Mouse (Mus musculus): ENCODE measurements around the gene Dis3. TPM values are rescaled to one million over a fixed set of nuclear protein-coding genes. Genes with fewer than 3 reads are reported as not detected.
"Not testable (repeated sequence)": the region's sequence is repeated elsewhere in the genome, so short reads cannot be mapped to it uniquely, and the experiment has no call there.

Gene Dis3
- total and polyA plus RNA-seq, 2 experiments from 2014 or later = 16.3 to 26.1 TPM

DNA sequence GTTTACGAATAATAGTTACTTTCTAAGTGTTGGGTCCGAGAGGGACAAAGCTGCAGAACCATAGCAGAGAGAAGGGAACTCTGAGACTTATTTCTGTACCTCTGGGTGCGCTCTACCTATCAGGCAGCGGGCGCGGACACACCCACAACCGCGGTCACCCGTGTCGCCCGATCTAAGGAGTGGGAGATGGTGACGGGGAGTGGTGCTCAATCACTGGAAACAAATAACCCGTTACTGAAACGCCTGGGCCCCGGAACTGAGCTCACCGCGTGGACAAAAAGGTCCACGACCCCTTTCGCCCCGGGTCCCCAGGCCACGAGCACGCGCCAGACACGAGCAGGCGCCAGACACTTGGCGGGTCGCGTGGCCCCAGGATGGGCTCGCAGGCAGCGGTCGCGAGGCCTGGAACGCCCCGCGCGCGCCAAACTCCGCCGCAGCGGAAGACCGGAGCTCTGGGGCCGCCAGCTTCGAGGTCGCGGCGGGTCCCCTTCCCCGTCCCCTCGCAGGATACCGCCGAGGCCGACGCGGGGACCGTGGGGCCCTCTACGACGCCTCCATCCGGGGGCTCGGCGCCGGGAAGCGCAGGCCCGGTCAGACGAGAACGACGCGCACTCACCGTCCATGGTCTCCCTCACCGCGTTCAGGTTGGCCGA lies 54.1 kb downstream of the Dis3 start:
- Histone ChIP-seq H3K4me2 (ENCODE audit: low read depth, low read length) (peak overlapping the region; percentile 81), H3K27me3 (ENCODE audit: insufficient read depth, low read length) (no peaks in the 10 kb centered on the region)
- DNase-seq (ENCODE audit: low spot score) = peak; percentile 45

DNA sequence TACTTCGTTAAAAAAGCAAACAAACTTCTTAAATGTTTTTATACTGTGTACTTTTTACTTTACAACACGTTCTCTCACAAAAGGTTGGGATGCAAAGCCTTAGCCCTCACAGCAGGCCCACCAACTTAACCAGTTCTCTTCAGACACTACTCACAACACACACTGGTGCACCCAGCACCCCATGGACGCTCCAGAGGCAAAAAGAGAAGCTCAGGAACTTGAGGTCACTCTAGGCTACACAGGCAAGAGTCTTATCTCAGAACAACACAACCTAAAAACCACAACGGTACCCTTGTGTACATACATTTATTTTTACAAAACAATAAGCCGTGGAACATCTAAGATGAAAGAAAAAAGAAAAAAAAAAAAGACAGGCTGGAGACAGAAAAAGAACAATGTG lies 54.9 kb downstream of the Dis3 start:
- H3K9me3 ChIP-seq (ENCODE audit: low read length) = no peaks in the 10 kb centered on the region
- WGBS = 5% methylated on average over 5 of the region's 5 CpGs
- peak overlapping the region; percentile 77 for H3K4me3 ChIP-seq (ENCODE audit: low read length)
- DNase-seq (ENCODE audit: low spot score) (no peak), ATAC-seq (no peak)
- H3K36me3 ChIP-seq (ENCODE audit: insufficient read depth, low read length) = no peaks in the 10 kb centered on the region
- H3K4me1 ChIP-seq (ENCODE audit: insufficient read depth, low read length) = peaks cover 15% of the 10 kb centered on the region
- no peak overlapping the region for H3K27ac ChIP-seq
- H3K4me2 ChIP-seq (ENCODE audit: low read depth, low read length) = peak overlapping the region; percentile 81
- TF ChIP-seq CTCF (IDR thresholded peaks at IDR 0.05; ENCODE audit: low read depth) = no peak
- no peaks in the 10 kb centered on the region for H3K27me3 ChIP-seq (ENCODE audit: insufficient read depth, low read length)
- H3K9ac ChIP-seq (replicated peaks; ENCODE audit: low read length) = peak overlapping the region; percentile 91

More for the DNA sequence above, 54.1 kb downstream of the Dis3 start:
- H3K4me1 ChIP-seq (ENCODE audit: insufficient read depth, low read length) = peaks cover 15% of the 10 kb centered on the region
- 1% methylated on average over 67 of the region's 70 CpGs for WGBS
- peak overlapping the region; percentile 82 for H3K27ac ChIP-seq
- peak overlapping the region; percentile 77 for H3K4me3 ChIP-seq (ENCODE audit: low read length)
- peak overlapping the region; percentile 91 for H3K9ac ChIP-seq (replicated peaks; ENCODE audit: low read length)
- TF ChIP-seq CTCF (IDR thresholded peaks at IDR 0.05; ENCODE audit: low read depth) = no peak
- H3K36me3 ChIP-seq (ENCODE audit: insufficient read depth, low read length) = no peaks in the 10 kb centered on the region
- ATAC-seq = peak; percentile 11; the same call in 1 of the 2 replicates
- no peaks in the 10 kb centered on the region for H3K9me3 ChIP-seq (ENCODE audit: low read length)

DNA sequence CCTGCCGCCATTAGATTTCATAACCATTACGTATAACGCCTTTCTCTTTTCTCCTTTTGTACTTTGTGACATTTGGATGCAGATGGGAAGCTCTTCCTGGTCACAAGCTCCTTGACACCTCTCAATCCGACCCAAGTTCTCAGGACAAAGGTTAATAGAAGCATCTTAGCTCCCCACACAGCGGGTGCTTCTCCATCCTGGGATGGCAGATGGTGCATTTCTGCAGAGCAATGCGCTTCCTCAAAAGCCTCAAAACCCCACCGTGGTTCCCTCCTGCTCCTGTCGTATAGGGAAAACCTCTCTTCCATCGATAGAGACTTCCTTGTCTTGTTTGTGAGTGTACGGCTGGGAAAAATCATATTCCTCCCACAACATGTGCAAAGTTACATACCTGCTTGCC lies 55.5 kb downstream of the Dis3 start:
- no peak overlapping the region for H3K27ac ChIP-seq
- no peak for TF ChIP-seq CTCF (IDR thresholded peaks at IDR 0.05; ENCODE audit: low read depth)
- DNase-seq (ENCODE audit: low spot score) = no peak
- H3K4me2 ChIP-seq (ENCODE audit: low read depth, low read length) = peak overlapping the region; percentile 81
- no peak for ATAC-seq
- WGBS = 23% methylated on average over 10 of the region's 10 CpGs
- H3K27me3 ChIP-seq (ENCODE audit: insufficient read depth, low read length) = no peaks in the 10 kb centered on the region
- H3K36me3 ChIP-seq (ENCODE audit: insufficient read depth, low read length) = no peaks in the 10 kb centered on the region
- no peaks in the 10 kb centered on the region for H3K9me3 ChIP-seq (ENCODE audit: low read length)
- peaks cover 15% of the 10 kb centered on the region for H3K4me1 ChIP-seq (ENCODE audit: insufficient read depth, low read length)
- peak overlapping the region; percentile 77; the same call in 1 of the 2 replicates for H3K4me3 ChIP-seq (ENCODE audit: low read length)
- 0 out of 2 replicates have a peak overlapping the region, but pooled peaks have one; percentile 3 for H3K9ac ChIP-seq (replicated peaks; ENCODE audit: low read length)

DNA sequence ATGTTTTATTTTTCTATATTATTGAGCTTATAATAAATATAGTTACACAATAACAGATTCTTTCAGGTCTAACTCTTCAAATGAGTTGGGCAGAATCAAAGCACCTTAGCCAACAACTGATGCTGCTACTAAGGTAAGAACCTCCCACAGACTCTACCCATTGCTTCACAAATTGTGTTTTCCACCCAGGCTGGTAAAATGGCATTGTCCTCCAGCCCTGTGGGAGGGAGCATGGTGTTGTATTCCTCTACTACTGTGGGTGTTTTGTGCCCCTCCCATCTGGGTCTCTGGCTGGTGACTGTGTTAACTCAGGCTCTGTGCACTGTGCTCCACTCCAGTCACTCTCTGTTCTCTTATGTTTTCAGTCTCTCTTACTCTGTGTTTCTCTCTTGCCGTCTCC lies 56.1 kb downstream of the Dis3 start:
- H3K4me3 ChIP-seq (ENCODE audit: low read length) = no peak overlapping the region
- H3K9ac ChIP-seq (replicated peaks; ENCODE audit: low read length) = no peak overlapping the region
- ATAC-seq (no peak), DNase-seq (ENCODE audit: low spot score) (no peak)
- H3K27ac ChIP-seq = no peak overlapping the region
- no peaks in the 10 kb centered on the region for H3K36me3 ChIP-seq (ENCODE audit: insufficient read depth, low read length)
- peaks cover 15% of the 10 kb centered on the region for H3K4me1 ChIP-seq (ENCODE audit: insufficient read depth, low read length)
- no peak for TF ChIP-seq CTCF (IDR thresholded peaks at IDR 0.05; ENCODE audit: low read depth)
- H3K27me3 ChIP-seq (ENCODE audit: insufficient read depth, low read length) = no peaks in the 10 kb centered on the region
- H3K4me2 ChIP-seq (ENCODE audit: low read depth, low read length) = peak overlapping the region; percentile 81
- no peaks in the 10 kb centered on the region for H3K9me3 ChIP-seq (ENCODE audit: low read length)
- 61% methylated on average over 1 of the region's 1 CpGs for WGBS

DNA sequence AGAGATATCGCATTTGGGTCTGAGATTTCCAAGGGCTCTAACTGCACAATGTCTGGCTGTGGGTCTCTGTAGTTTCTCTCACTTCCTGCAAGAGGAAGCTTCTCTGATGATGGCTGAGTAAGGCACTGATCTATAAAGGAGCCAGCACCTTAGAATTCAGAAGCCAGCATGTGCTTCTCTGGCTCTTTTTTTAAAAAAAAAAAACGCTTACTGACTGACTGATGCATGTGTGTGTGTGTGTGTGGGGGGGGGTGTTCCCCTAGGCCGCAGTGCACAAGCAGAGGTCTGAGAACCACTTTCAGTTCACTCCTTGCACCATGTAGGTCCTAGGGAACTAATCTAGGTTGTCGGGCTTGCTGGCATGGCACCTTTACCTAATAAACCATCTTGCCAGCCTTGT lies 58.2 kb downstream of the Dis3 start:
- Histone ChIP-seq H3K4me2 (ENCODE audit: low read depth, low read length) (no peak overlapping the region), H3K4me3 (ENCODE audit: low read length) (no peak overlapping the region), H3K27ac (no peak overlapping the region), H3K9me3 (ENCODE audit: low read length) (no peaks in the 10 kb centered on the region), H3K9ac (replicated peaks; ENCODE audit: low read length) (no peak overlapping the region), H3K4me1 (ENCODE audit: insufficient read depth, low read length) (peaks cover 15% of the 10 kb centered on the region), H3K27me3 (ENCODE audit: insufficient read depth, low read length) (no peaks in the 10 kb centered on the region), H3K36me3 (ENCODE audit: insufficient read depth, low read length) (peaks cover 4% of the 10 kb centered on the region; the same call in 1 of the 2 replicates)
- 78% methylated on average over 4 of the region's 4 CpGs for WGBS
- DNase-seq (ENCODE audit: low spot score) (no peak), ATAC-seq (no peak)
- TF ChIP-seq CTCF (IDR thresholded peaks at IDR 0.05; ENCODE audit: low read depth) = no peak

DNA sequence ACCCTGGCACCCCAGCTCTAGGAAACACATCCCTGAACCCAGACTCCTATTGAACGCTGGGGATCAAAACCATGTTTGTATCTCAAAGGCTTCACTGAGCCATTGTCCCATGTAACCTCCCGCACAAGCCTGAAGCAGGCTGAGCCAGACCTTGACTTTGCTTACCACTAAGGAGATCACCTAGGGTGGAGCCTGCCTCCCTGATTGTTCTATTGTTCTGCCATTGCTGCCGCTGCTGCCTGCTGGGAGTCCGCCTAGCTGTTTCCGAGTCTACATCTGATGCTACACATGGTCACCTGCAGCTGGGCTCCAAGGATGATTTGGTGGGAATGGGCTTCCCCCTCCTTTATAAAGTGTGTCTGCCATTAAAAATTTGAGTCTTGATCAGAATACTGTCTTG lies 60.3 kb downstream of the Dis3 start:
- not testable (repeated sequence) for H3K4me2 ChIP-seq (ENCODE audit: low read depth, low read length); DNase-seq (ENCODE audit: low spot score); H3K4me1 ChIP-seq (ENCODE audit: insufficient read depth, low read length); H3K27ac ChIP-seq; H3K9me3 ChIP-seq (ENCODE audit: low read length); H3K9ac ChIP-seq (replicated peaks; ENCODE audit: low read length); H3K4me3 ChIP-seq (ENCODE audit: low read length); H3K36me3 ChIP-seq (ENCODE audit: insufficient read depth, low read length); ATAC-seq; H3K27me3 ChIP-seq (ENCODE audit: insufficient read depth, low read length)
- 47% methylated on average over 5 of the region's 5 CpGs for WGBS

DNA sequence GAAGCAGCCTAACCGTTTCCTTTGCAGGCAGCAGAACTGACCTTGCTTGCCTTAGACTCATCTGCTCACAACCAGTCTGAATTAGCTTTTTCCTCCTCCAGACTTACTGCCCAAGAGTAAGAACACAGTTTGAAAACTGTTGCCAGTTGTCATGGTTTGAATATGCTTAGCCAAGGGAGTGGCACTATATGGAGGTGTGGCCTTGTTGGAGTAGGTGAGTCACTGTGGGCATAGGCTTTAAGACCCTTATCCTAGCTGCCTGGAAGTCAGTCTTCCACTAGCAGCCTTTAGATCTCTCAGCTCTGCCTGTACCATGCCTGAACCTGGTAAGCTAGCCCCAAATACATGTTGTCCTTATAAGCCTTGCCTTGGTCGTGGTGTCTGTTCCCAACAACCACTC lies 61.9 kb downstream of the Dis3 start:
- 86% methylated on average over 2 of the region's 2 CpGs for WGBS
- no peak for ATAC-seq

More for the DNA sequence above, 61.9 kb downstream of the Dis3 start:
- no peaks in the 10 kb centered on the region for H3K9me3 ChIP-seq (ENCODE audit: low read length)
- no peak overlapping the region for H3K9ac ChIP-seq (replicated peaks; ENCODE audit: low read length)
- H3K27ac ChIP-seq = no peak overlapping the region
- peaks cover 8% of the 10 kb centered on the region; the same call in 1 of the 2 replicates for H3K36me3 ChIP-seq (ENCODE audit: insufficient read depth, low read length)
- H3K27me3 ChIP-seq (ENCODE audit: insufficient read depth, low read length) = no peaks in the 10 kb centered on the region
- no peaks in the 10 kb centered on the region for H3K4me1 ChIP-seq (ENCODE audit: insufficient read depth, low read length)
- no peak for TF ChIP-seq CTCF (IDR thresholded peaks at IDR 0.05; ENCODE audit: low read depth)
- no peak overlapping the region for H3K4me3 ChIP-seq (ENCODE audit: low read length)
- no peak overlapping the region for H3K4me2 ChIP-seq (ENCODE audit: low read depth, low read length)
- DNase-seq (ENCODE audit: low spot score) = no peak

All from hindbrain, postnatal 0 days (tissue).